Mouse (Mus musculus): ENCODE results near the gene Kif4.
A peak's percentile ranks its signal among the peaks of the same experiment; 100 is the strongest.

Kif4 gene

GRCm38 (mm10) chrX:100625546-100625801 lies at the start of gene Kif4:
TSS of gene Kif4 (plus strand) at chrX:100625737.
- DNase-seq (ENCODE audit: low spot score), result no peak

GRCm38 (mm10) chrX:100594791-100595190 lies 30.7 kb upstream of the Kif4 start, which contains the start of gene P2ry4:
TSS of gene P2ry4 (minus strand) at chrX:100594869.
- no peak for DNase-seq (ENCODE audit: low spot score)

GRCm38 (mm10) chrX:100597439-100597838 lies 28.1 kb upstream of the Kif4 start:
- peak; percentile 12 for DNase-seq (ENCODE audit: low spot score)

GRCm38 (mm10) chrX:100599755-100600154 lies 25.8 kb upstream of the Kif4 start:
- DNase-seq (ENCODE audit: low spot score), result no peak

- DNase-seq (ENCODE audit: low spot score), result no peak
Measured at GRCm38 (mm10) chrX:100605314-100605713, 20.2 kb upstream of the Kif4 start, which contains the start of gene Arr3. TSS of gene Arr3 (plus strand) at chrX:100605497.

- DNase-seq (ENCODE audit: low spot score), result no peak
Measured at GRCm38 (mm10) chrX:100618488-100618887, 7.0 kb upstream of the Kif4 start.

GRCm38 (mm10) chrX:100621366-100621765 lies 4.2 kb upstream of the Kif4 start:
- DNase-seq (ENCODE audit: low spot score), result peak; percentile 18

GRCm38 (mm10) chrX:100624242-100624641 lies 1.3 kb upstream of the Kif4 start:
- no peak for DNase-seq (ENCODE audit: low spot score)

- no peak for DNase-seq (ENCODE audit: low spot score)
Measured at GRCm38 (mm10) chrX:100625146-100625545, 391 bp upstream of the Kif4 start.

- DNase-seq (ENCODE audit: low spot score), result peak; percentile 91
Measured at GRCm38 (mm10) chrX:100625802-100626793, 561 bp downstream of the Kif4 start, which contains the start of gene Pdzd11. TSS of gene Pdzd11 (minus strand) at chrX:100626568.

GRCm38 (mm10) chrX:100629076-100629475 lies 3.5 kb downstream of the Kif4 start:
- no peak for DNase-seq (ENCODE audit: low spot score)

- DNase-seq (ENCODE audit: low spot score), result no peak
Measured at GRCm38 (mm10) chrX:100638477-100638876, 12.9 kb downstream of the Kif4 start.

GRCm38 (mm10) chrX:100652848-100653247 lies 27.3 kb downstream of the Kif4 start:
- no peak for DNase-seq (ENCODE audit: low spot score)

- DNase-seq (ENCODE audit: low spot score), result no peak
Measured at GRCm38 (mm10) chrX:100664825-100665224, 39.3 kb downstream of the Kif4 start.

GRCm38 (mm10) chrX:100678204-100678603 lies 52.7 kb downstream of the Kif4 start:
- DNase-seq (ENCODE audit: low spot score), result no peak

- DNase-seq (ENCODE audit: low spot score), result peak; percentile 27
Measured at GRCm38 (mm10) chrX:100686527-100686926, 61.0 kb downstream of the Kif4 start.

GRCm38 (mm10) chrX:100687360-100688032 lies 62.0 kb downstream of the Kif4 start:
- no peak for DNase-seq (ENCODE audit: low spot score)

GRCm38 (mm10) chrX:100688033-100688370 lies 62.5 kb downstream of the Kif4 start:
- DNase-seq (ENCODE audit: low spot score), result no peak

- no peak for DNase-seq (ENCODE audit: low spot score)
Measured at GRCm38 (mm10) chrX:100696776-100697175, 71.2 kb downstream of the Kif4 start.

- DNase-seq (ENCODE audit: low spot score), result no peak
Measured at GRCm38 (mm10) chrX:100708032-100708431, 82.5 kb downstream of the Kif4 start.

- no peak for DNase-seq (ENCODE audit: low spot score)
Measured at GRCm38 (mm10) chrX:100716173-100716572, 90.6 kb downstream of the Kif4 start.

- DNase-seq (ENCODE audit: low spot score), result peak; percentile 18
Measured at GRCm38 (mm10) chrX:100728947-100729346, 103.4 kb downstream of the Kif4 start.

GRCm38 (mm10) chrX:100729665-100730188 lies 104.2 kb downstream of the Kif4 start, which contains the start of gene Gdpd2:
TSS of gene Gdpd2 (plus strand) at chrX:100729873.
- DNase-seq (ENCODE audit: low spot score), result peak; percentile 7
